Mouse (Mus musculus) cortical plate, adult 2 months (tissue): ENCODE measurements at regions not wholly inside any gene's neighbourhood (a gene's known extent, or its start where the extent isn't known, plus 50 kb on each side); places are given as distances from the start of the nearest gene placed in this dataset.

Experiments
- H3K27ac ChIP-seq: fragments of 200-500 bp; 2 replicates; pipeline ENCODE4 v1.5.1; 2012; ENCODE audit warnings: low read length, control low read depth, inconsistent platforms; ENCODE audit not compliant: insufficient read depth
- H3K4me1 ChIP-seq: fragments of 200-500 bp; 2 replicates; pipeline ENCODE4 v1.6.1; 2011; ENCODE audit warnings: low read length; ENCODE audit not compliant: control insufficient read depth, insufficient read depth
- H3K4me3 ChIP-seq: fragments of 200-500 bp; 2 replicates; pipeline ENCODE4 v1.5.1; 2011; ENCODE audit warnings: mild to moderate bottlenecking, low read length, control low read depth; ENCODE audit not compliant: insufficient read depth
- CTCF ChIP-seq: fragments of 200-500 bp; IDR thresholded peaks from 2 replicates; pipeline ENCODE4 v1.5.1; 2011; ENCODE audit warnings: mild to moderate bottlenecking, control low read depth, low read length; ENCODE audit not compliant: insufficient read depth; ENCODE audit errors: extremely low read depth
- POLR2A ChIP-seq: fragments of 200-500 bp; IDR thresholded peaks from 2 replicates; pipeline ENCODE4 v1.6.1; 2011; ENCODE audit warnings: mild to moderate bottlenecking, low read length, control low read depth; ENCODE audit not compliant: insufficient read depth; ENCODE audit errors: extremely low read depth

- H3K4me3 ChIP-seq = no peak overlapping the region
These were observed 368.2 kb downstream of the Agtpbp1 start for GRCm38 (mm10) chr13:59216686-59217298.

GRCm38 (mm10) chr13:59212296-59212701 lies 372.7 kb downstream of the Agtpbp1 start:
- Histone ChIP-seq H3K4me1 (peaks cover 8% of the 10 kb centered on the region), H3K27ac (peak overlapping the region; percentile 77), H3K4me3 (no peak overlapping the region)
- TF ChIP-seq CTCF = no peak
- peak; percentile 52 for TF ChIP-seq POLR2A

More at GRCm38 (mm10) chr13:59216686-59217298, 368.2 kb downstream of the Agtpbp1 start:
- Histone ChIP-seq H3K27ac (no peak overlapping the region), H3K4me1 (peaks cover 7% of the 10 kb centered on the region)
- no peak for TF ChIP-seq CTCF
- no peak for TF ChIP-seq POLR2A

DNA sequence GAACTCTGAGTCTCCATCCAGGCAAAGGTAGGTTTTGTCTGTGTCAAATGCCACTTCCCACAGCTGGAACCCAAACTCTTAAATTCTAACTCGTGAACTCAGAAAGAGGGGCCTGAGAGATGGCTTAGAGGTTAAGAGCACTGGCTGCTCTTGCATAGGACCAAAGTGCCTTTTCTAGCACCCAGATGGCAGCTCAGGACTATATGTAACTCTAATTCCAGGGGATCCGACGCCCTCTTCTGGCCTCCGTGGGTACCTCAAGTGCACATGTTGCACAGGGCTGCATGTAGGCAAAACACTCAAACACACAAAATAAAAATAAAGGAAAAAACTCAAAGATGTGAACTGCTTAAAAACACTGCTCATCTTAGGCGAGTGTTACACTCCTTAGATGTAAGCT lies 374.2 kb downstream of the Agtpbp1 start:
- TF ChIP-seq CTCF (peak; percentile 20; the same call in 1 of the 2 replicates), POLR2A (no peak)
- Histone ChIP-seq H3K27ac (no peak overlapping the region), H3K4me3 (no peak overlapping the region), H3K4me1 (peaks cover 8% of the 10 kb centered on the region)

- TF ChIP-seq CTCF (no peak), POLR2A (no peak)
- H3K27ac ChIP-seq = no peak overlapping the region
- H3K4me3 ChIP-seq = no peak overlapping the region
- peaks cover 7% of the 10 kb centered on the region; the same call in 1 of the 2 replicates for H3K4me1 ChIP-seq
These were observed 378.8 kb downstream of the Agtpbp1 start for GRCm38 (mm10) chr13:59206186-59206585.

DNA sequence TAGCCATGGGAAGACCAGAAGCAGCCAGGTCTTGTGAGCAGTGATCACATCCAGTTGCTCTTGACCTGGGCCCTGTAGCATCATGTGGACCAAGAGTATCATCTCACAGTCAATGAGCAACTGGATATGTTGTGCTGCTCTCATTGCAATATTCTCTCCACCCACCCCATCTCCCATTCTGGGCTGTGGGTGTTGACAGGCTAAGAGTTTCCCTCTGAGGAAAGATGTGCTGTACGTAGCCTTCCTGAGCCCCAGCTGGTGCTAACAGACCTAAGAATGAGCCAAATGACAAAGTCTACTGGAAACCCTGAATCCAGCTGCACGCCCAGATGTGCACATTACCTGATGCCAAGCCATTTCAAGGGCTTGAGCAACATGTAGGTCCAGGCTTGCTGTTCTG lies 380.5 kb downstream of the Agtpbp1 start:
- Histone ChIP-seq H3K4me3 (no peak overlapping the region), H3K27ac (no peak overlapping the region), H3K4me1 (peaks cover 8% of the 10 kb centered on the region; the same call in 1 of the 2 replicates)
- TF ChIP-seq CTCF = no peak
- TF ChIP-seq POLR2A = no peak

GRCm38 (mm10) chr13:59196311-59196710 lies 388.7 kb downstream of the Agtpbp1 start:
- Histone ChIP-seq H3K4me3 (no peak overlapping the region), H3K27ac (no peak overlapping the region), H3K4me1 (peaks cover 1% of the 10 kb centered on the region; the same call in 1 of the 2 replicates)
- TF ChIP-seq POLR2A = no peak
- TF ChIP-seq CTCF = no peak

GRCm38 (mm10) chr13:59188431-59188830 lies 382.1 kb downstream of the Ntrk2 start:
- no peaks in the 10 kb centered on the region; the same call in 1 of the 2 replicates for H3K4me1 ChIP-seq
- TF ChIP-seq POLR2A = no peak
- TF ChIP-seq CTCF = no peak
- no peak overlapping the region for H3K27ac ChIP-seq
- H3K4me3 ChIP-seq = no peak overlapping the region
